8 mouse cellular contexts compared by ENCODE assay signal in genomic region chr8:117471174-117471573, GRCm38 (mm10). TPM values are rescaled to one million over a fixed set of nuclear protein-coding genes. Genes with fewer than 3 reads are reported as not detected.
DNase-seq lines count a peak whose midpoint lies in the region; ATAC-seq and TF ChIP-seq lines count a peak whose summit lies in the region.

No protein-coding gene starts in this region.

- no peak overlapping the region for H3K4me3 ChIP-seq in gastrocnemius, adult 2 months
- H3K4me3 ChIP-seq in intestine, embryonic 16.5 days (ENCODE audit: low read length), result no peak overlapping the region
- H3K4me3 ChIP-seq in limb, embryonic 13.5 days, result no peak overlapping the region
- H3K4me3 ChIP-seq in midbrain, embryonic 16.5 days (ENCODE audit: low read depth, low read length), result no peak overlapping the region

- H3K9ac ChIP-seq in intestine, embryonic 16.5 days (ENCODE audit: low read depth, low read length), result no peak overlapping the region
- no peak overlapping the region for H3K9ac ChIP-seq in limb, embryonic 13.5 days
- H3K9ac ChIP-seq in midbrain, embryonic 16.5 days (ENCODE audit: low read depth, low read length), result no peak overlapping the region

- peak; percentile 20 for DNase-seq in ovary, postnatal 10 days (ENCODE audit: low spot score)
- no peak for DNase-seq in ovary, adult 18-20 months (ENCODE audit: low spot score)
- peak; percentile 21 for DNase-seq in cerebellum, adult 9-11 months
- DNase-seq in gastrocnemius, adult 2 months, result peak; percentile 76
- DNase-seq in spleen, postnatal 36 days (ENCODE audit: low spot score in 2 of 2), result peak; percentile 62 to 64

- intact Hi-C loops in gastrocnemius, adult 2 months (cut with DNase I), result loop anchor here (1.0 kb wide), 1 partner anchor 247 kb away; no protein-coding TSS in a partner anchor

- H3K36me3 ChIP-seq in intestine, embryonic 16.5 days (ENCODE audit: control insufficient read depth, insufficient read depth, low read length), result no peaks in the 10 kb centered on the region
- H3K36me3 ChIP-seq in limb, embryonic 13.5 days, result no peaks in the 10 kb centered on the region
- no peaks in the 10 kb centered on the region for H3K36me3 ChIP-seq in midbrain, embryonic 16.5 days (ENCODE audit: control insufficient read depth, insufficient read depth, low read length)

- H3K4me2 ChIP-seq in intestine, embryonic 16.5 days (ENCODE audit: low read depth, low read length), result no peak overlapping the region
- H3K4me2 ChIP-seq in limb, embryonic 13.5 days (replicated peaks), result no peak overlapping the region
- peak overlapping the region; percentile 60; the same call in 1 of the 2 replicates for H3K4me2 ChIP-seq in midbrain, embryonic 16.5 days (ENCODE audit: low read length)

- WGBS in intestine, embryonic 16.5 days, result 20% methylated on average over 3 of the region's 3 CpGs
- WGBS in limb, embryonic 13.5 days, result 31% methylated on average over 3 of the region's 3 CpGs
- WGBS in midbrain, embryonic 16.5 days, result 23% methylated on average over 3 of the region's 3 CpGs

- H3K4me1 ChIP-seq in intestine, embryonic 16.5 days (ENCODE audit: control insufficient read depth, insufficient read depth, low read length), result peaks cover 13% of the 10 kb centered on the region
- H3K4me1 ChIP-seq in limb, embryonic 13.5 days, result peaks cover 17% of the 10 kb centered on the region
- H3K4me1 ChIP-seq in midbrain, embryonic 16.5 days (ENCODE audit: control insufficient read depth, insufficient read depth, low read length), result peaks cover 16% of the 10 kb centered on the region

- H3K9me3 ChIP-seq in intestine, embryonic 16.5 days (ENCODE audit: control insufficient read depth, low read length), result no peaks in the 10 kb centered on the region
- H3K9me3 ChIP-seq in limb, embryonic 13.5 days, result no peaks in the 10 kb centered on the region
- no peaks in the 10 kb centered on the region for H3K9me3 ChIP-seq in midbrain, embryonic 16.5 days (replicated peaks; ENCODE audit: control insufficient read depth, low read length, poor library complexity, severe bottlenecking)

- ATAC-seq in intestine, embryonic 16.5 days, result peak; percentile 32; the same call in 1 of the 2 replicates
- ATAC-seq in limb, embryonic 13.5 days (ENCODE audit: low FRiP score, low read depth), result 0 out of 2 replicates have a peak, but pooled peaks have one; percentile 20
- ATAC-seq in midbrain, embryonic 16.5 days, result peak; percentile 12; the same call in 1 of the 2 replicates

- TF ChIP-seq CTCF in gastrocnemius, adult 2 months (IDR thresholded peaks at IDR 0.05), result peak; percentile 85

- no peak overlapping the region for H3K27ac ChIP-seq in gastrocnemius, adult 2 months
- H3K27ac ChIP-seq in intestine, embryonic 16.5 days (ENCODE audit: low read length), result no peak overlapping the region
- 0 out of 2 replicates have a peak overlapping the region, but pooled peaks have one; percentile 72 for H3K27ac ChIP-seq in limb, embryonic 13.5 days
- H3K27ac ChIP-seq in midbrain, embryonic 16.5 days (ENCODE audit: low read length), result peak overlapping the region; percentile 95

- H3K27me3 ChIP-seq in intestine, embryonic 16.5 days (replicated peaks; ENCODE audit: control insufficient read depth, insufficient read depth, low read length), result no peaks in the 10 kb centered on the region
- H3K27me3 ChIP-seq in limb, embryonic 13.5 days, result no peaks in the 10 kb centered on the region
- no peaks in the 10 kb centered on the region for H3K27me3 ChIP-seq in midbrain, embryonic 16.5 days (ENCODE audit: control insufficient read depth, insufficient read depth, low read depth, low read length)

RNA-seq across cellular contexts. Expression of gene Plcg2, which starts 26.9 kb away (rescaled TPM):
- under 1 TPM; 0.73 to 0.79 TPM for total RNA-seq in gastrocnemius, adult 2 months (2021)
- 3.6 and 3.7 TPM in 2 replicates for polyA plus RNA-seq in intestine, embryonic 16.5 days (2015; fragmentation: Nextera tagmentation; extraction: Ambion mirVana)
- polyA plus RNA-seq in limb, embryonic 13.5 days (2015; fragmentation: Nextera tagmentation; extraction: Ambion mirVana), result 2.4 and 3.5 TPM in 2 replicates
- polyA plus RNA-seq in midbrain, embryonic 16.5 days (2015; fragmentation: Nextera tagmentation; extraction: Ambion mirVana), result 0.89 and 1.2 TPM in 2 replicates

Comparison
In these comparisons a context has a peak if more than half of its experiments do, and no peak if none do; other contexts are left out.
1. H3K27ac ChIP-seq: peak in limb, embryonic 13.5 days (single experiment) and midbrain, embryonic 16.5 days (single experiment); none in gastrocnemius, adult 2 months (single experiment) and intestine, embryonic 16.5 days (single experiment).
2. Peak in every context shown above with its lines, with median percentiles within 50 percentile points of each other: ATAC-seq.